Mouse (Mus musculus): ENCODE data around the gene Gpc5. TPM values are rescaled to one million over a fixed set of nuclear protein-coding genes. Genes with fewer than 3 reads are reported as not detected.
A peak's percentile ranks its signal among the peaks of the same experiment; 100 is the strongest.

The Gpc5 gene
- total and polyA plus RNA-seq, 2 experiments from 2014 or later, result 8.2 to 8.7 TPM

GRCm38 (mm10) chr14:116494285-116494850, 1402.4 kb downstream of the Gpc5 start:
- no peak for TF ChIP-seq CTCF (IDR thresholded peaks at IDR 0.05; ENCODE audit: low read depth)
- WGBS, result 41% methylated on average over 1 of the region's 1 CpGs

GRCm38 (mm10) chr14:116538216-116538615, 1446.2 kb downstream of the Gpc5 start:
- WGBS, result 59% methylated on average over 3 of the region's 3 CpGs
- DNase-seq (no peak), ATAC-seq (peak; percentile 32; the same call in 1 of the 2 replicates)
- H3K9me3 ChIP-seq (ENCODE audit: low read length), result no peaks in the 10 kb centered on the region
- no peak for TF ChIP-seq CTCF (IDR thresholded peaks at IDR 0.05; ENCODE audit: low read depth)
- no peaks in the 10 kb centered on the region for H3K36me3 ChIP-seq (ENCODE audit: insufficient read depth)
- H3K9ac ChIP-seq, result no peak overlapping the region
- no peaks in the 10 kb centered on the region for H3K4me1 ChIP-seq (ENCODE audit: insufficient read depth)
- H3K27me3 ChIP-seq (ENCODE audit: insufficient read depth, low read length), result no peaks in the 10 kb centered on the region
- H3K4me2 ChIP-seq (ENCODE audit: low read depth), result no peak overlapping the region
- no peak overlapping the region for H3K4me3 ChIP-seq (ENCODE audit: low read depth, low read length)
- H3K27ac ChIP-seq (ENCODE audit: low read depth, low read length), result no peak overlapping the region

More at GRCm38 (mm10) chr14:116494285-116494850, 1402.4 kb downstream of the Gpc5 start:
- no peaks in the 10 kb centered on the region for H3K9me3 ChIP-seq (ENCODE audit: low read length)
- no peaks in the 10 kb centered on the region for H3K36me3 ChIP-seq (ENCODE audit: insufficient read depth)
- H3K4me3 ChIP-seq (ENCODE audit: low read depth, low read length), result no peak overlapping the region
- H3K9ac ChIP-seq, result no peak overlapping the region
- no peak overlapping the region for H3K4me2 ChIP-seq (ENCODE audit: low read depth)
- no peaks in the 10 kb centered on the region for H3K27me3 ChIP-seq (ENCODE audit: insufficient read depth, low read length)
- ATAC-seq (no peak), DNase-seq (no peak)
- no peaks in the 10 kb centered on the region for H3K4me1 ChIP-seq (ENCODE audit: insufficient read depth)
- H3K27ac ChIP-seq (ENCODE audit: low read depth, low read length), result no peak overlapping the region

GRCm38 (mm10) chr14:116543746-116544145, 1451.7 kb downstream of the Gpc5 start:
- H3K27me3 ChIP-seq (ENCODE audit: insufficient read depth, low read length), result no peaks in the 10 kb centered on the region
- no peak for DNase-seq
- no peak overlapping the region for H3K9ac ChIP-seq
- no peak overlapping the region for H3K4me3 ChIP-seq (ENCODE audit: low read depth, low read length)
- no peaks in the 10 kb centered on the region for H3K4me1 ChIP-seq (ENCODE audit: insufficient read depth)
- no peak for TF ChIP-seq CTCF (IDR thresholded peaks at IDR 0.05; ENCODE audit: low read depth)
- H3K9me3 ChIP-seq (ENCODE audit: low read length), result no peaks in the 10 kb centered on the region
- H3K4me2 ChIP-seq (ENCODE audit: low read depth), result no peak overlapping the region
- no peaks in the 10 kb centered on the region for H3K36me3 ChIP-seq (ENCODE audit: insufficient read depth)
- H3K27ac ChIP-seq (ENCODE audit: low read depth, low read length), result no peak overlapping the region
- no peak; the same call in 1 of the 2 replicates for ATAC-seq

- no peaks in the 10 kb centered on the region for H3K36me3 ChIP-seq (ENCODE audit: insufficient read depth)
- no peak for TF ChIP-seq CTCF (IDR thresholded peaks at IDR 0.05; ENCODE audit: low read depth)
Observed at GRCm38 (mm10) chr14:116551401-116551800, 1459.4 kb downstream of the Gpc5 start.

GRCm38 (mm10) chr14:116553316-116553715, 1461.3 kb downstream of the Gpc5 start:
- no peak overlapping the region for H3K4me2 ChIP-seq (ENCODE audit: low read depth)
- H3K9ac ChIP-seq, result no peak overlapping the region
- ATAC-seq (peak; percentile 76), DNase-seq (peak; percentile 30)
- H3K27ac ChIP-seq (ENCODE audit: low read depth, low read length), result no peak overlapping the region
- 0 out of 2 replicates have a peak overlapping the region, but pooled peaks have one; percentile 3 for H3K4me3 ChIP-seq (ENCODE audit: low read depth, low read length)
- H3K27me3 ChIP-seq (ENCODE audit: insufficient read depth, low read length), result no peaks in the 10 kb centered on the region
- H3K4me1 ChIP-seq (ENCODE audit: insufficient read depth), result no peaks in the 10 kb centered on the region
- TF ChIP-seq CTCF (IDR thresholded peaks at IDR 0.05; ENCODE audit: low read depth), result no peak
- no peaks in the 10 kb centered on the region for H3K9me3 ChIP-seq (ENCODE audit: low read length)
- 20% methylated on average over 7 of the region's 7 CpGs for WGBS
- H3K36me3 ChIP-seq (ENCODE audit: insufficient read depth), result no peaks in the 10 kb centered on the region

More at GRCm38 (mm10) chr14:116551401-116551800, 1459.4 kb downstream of the Gpc5 start:
- no peak for DNase-seq
- WGBS, result 82% methylated on average over 5 of the region's 5 CpGs
- H3K27ac ChIP-seq (ENCODE audit: low read depth, low read length), result no peak overlapping the region
- no peaks in the 10 kb centered on the region for H3K27me3 ChIP-seq (ENCODE audit: insufficient read depth, low read length)
- no peak overlapping the region for H3K4me2 ChIP-seq (ENCODE audit: low read depth)
- H3K9me3 ChIP-seq (ENCODE audit: low read length), result no peaks in the 10 kb centered on the region
- no peak for ATAC-seq
- no peak overlapping the region for H3K9ac ChIP-seq
- H3K4me3 ChIP-seq (ENCODE audit: low read depth, low read length), result no peak overlapping the region
- no peaks in the 10 kb centered on the region for H3K4me1 ChIP-seq (ENCODE audit: insufficient read depth)

GRCm38 (mm10) chr14:116558141-116558800, 1466.3 kb downstream of the Gpc5 start:
- H3K4me2 ChIP-seq (ENCODE audit: low read depth), result no peak overlapping the region
- H3K27ac ChIP-seq (ENCODE audit: low read depth, low read length), result no peak overlapping the region
- H3K9ac ChIP-seq, result no peak overlapping the region
- H3K9me3 ChIP-seq (ENCODE audit: low read length), result no peaks in the 10 kb centered on the region
- ATAC-seq (no peak), DNase-seq (no peak)
- no peaks in the 10 kb centered on the region for H3K27me3 ChIP-seq (ENCODE audit: insufficient read depth, low read length)
- H3K36me3 ChIP-seq (ENCODE audit: insufficient read depth), result no peaks in the 10 kb centered on the region
- 80% methylated on average over 9 of the region's 9 CpGs for WGBS
- H3K4me1 ChIP-seq (ENCODE audit: insufficient read depth), result no peaks in the 10 kb centered on the region
- TF ChIP-seq CTCF (IDR thresholded peaks at IDR 0.05; ENCODE audit: low read depth), result no peak
- no peak overlapping the region for H3K4me3 ChIP-seq (ENCODE audit: low read depth, low read length)

- Histone ChIP-seq H3K9me3 (ENCODE audit: low read length) (no peaks in the 10 kb centered on the region), H3K4me2 (ENCODE audit: low read depth) (no peak overlapping the region), H3K27me3 (ENCODE audit: insufficient read depth, low read length) (no peaks in the 10 kb centered on the region), H3K4me3 (ENCODE audit: low read depth, low read length) (no peak overlapping the region), H3K36me3 (ENCODE audit: insufficient read depth) (no peaks in the 10 kb centered on the region), H3K27ac (ENCODE audit: low read depth, low read length) (no peak overlapping the region), H3K9ac (no peak overlapping the region), H3K4me1 (ENCODE audit: insufficient read depth) (no peaks in the 10 kb centered on the region)
- peak; percentile 70 for TF ChIP-seq CTCF (IDR thresholded peaks at IDR 0.05; ENCODE audit: low read depth)
- 39% methylated on average over 1 of the region's 1 CpGs for WGBS
- peak; percentile 35 for DNase-seq
- peak; percentile 34 for ATAC-seq
Observed at GRCm38 (mm10) chr14:116559990-116560389, 1468.0 kb downstream of the Gpc5 start.

MicroRNAs within 50 kb of the gene (microRNA counts, 519-probe panel; counts per million panel counts)
- microRNA mmu-miR-18a, result not detected
- 6,386 counts per million, percentile 84 among the panel's probes with 10 or more counts for microRNA mmu-miR-19a
- microRNA mmu-miR-19b, result 6,691 counts per million, percentile 88 among the panel's probes with 10 or more counts
- 7,290 counts per million, percentile 92 among the panel's probes with 10 or more counts for microRNA mmu-miR-20a+mmu-miR-20b
- microRNA mmu-miR-92a, result 3,579 counts per million, percentile 36 among the panel's probes with 10 or more counts

Small RNAs within 50 kb of the gene (microRNA-seq; reads per million reads assigned to microRNA genes)
- 9,746 to 10,600 reads per million in 2 experiments for gene Mir17
- gene Mir18, result 2,153 to 2,614 reads per million in 2 experiments
- 39.5 to 45.2 reads per million in 2 experiments for gene Mir19a
- 7.3 to 8.9 reads per million in 2 experiments for gene Mir19b-1
- gene Mir20a, result 4,123 to 4,281 reads per million in 2 experiments
- 1,079 to 1,317 reads per million in 2 experiments for gene Mir92-1

Measured in forebrain, postnatal 0 days (tissue).